Mouse (Mus musculus) liver, embryonic 16.5 days (tissue): Measurements from ENCODE around the gene Kifc5b. TPM values are rescaled to one million over a fixed set of nuclear protein-coding genes. Genes with fewer than 3 reads are reported as not detected.
"Not testable (repeated sequence)": the region's sequence is repeated elsewhere in the genome, so short reads cannot be mapped to it uniquely, and the experiment has no call there.

ENCODE experiments used
- ATAC-seq: fragments of 200-750 bp; cut with Nextera tagmentation; 2 replicates; pipeline ENCODE4 v1.8.0; 2017; ENCODE audit warnings: low read depth, mild to moderate bottlenecking, moderate number of reproducible peaks, moderate library complexity
- H3K27ac ChIP-seq: fragments of 300-500 bp; sonication (generic); 2 replicates; pipeline ENCODE4 v1.5.1; 2014; ENCODE audit warnings: mild to moderate bottlenecking, low read length
- H3K27me3 ChIP-seq: fragments of 300-500 bp; sonication (generic); 2 replicates; pipeline ENCODE4 v1.6.1; 2014; ENCODE audit warnings: low read depth, low read length, mixed read lengths; ENCODE audit not compliant: control insufficient read depth, insufficient read depth
- H3K36me3 ChIP-seq: fragments of 300-500 bp; sonication (generic); 2 replicates; pipeline ENCODE4 v1.6.1; 2014; ENCODE audit warnings: mild to moderate bottlenecking; ENCODE audit not compliant: control insufficient read depth, insufficient read depth
- H3K4me1 ChIP-seq: fragments of 300-500 bp; sonication (generic); 2 replicates; pipeline ENCODE4 v1.6.1; 2014; ENCODE audit warnings: low read depth, low read length, mixed read lengths; ENCODE audit not compliant: control insufficient read depth
- H3K4me2 ChIP-seq: fragments of 300-500 bp; sonication (generic); 2 replicates; pipeline ENCODE4 v1.6.1; 2014; ENCODE audit warnings: low read depth, low read length, mixed read lengths
- H3K4me3 ChIP-seq: fragments of 300-500 bp; sonication (generic); 2 replicates; pipeline ENCODE4 v1.5.1; 2014; ENCODE audit warnings: low read depth, mild to moderate bottlenecking, low read length
- H3K9ac ChIP-seq: fragments of 300-500 bp; sonication (generic); 2 replicates; pipeline ENCODE4 v1.6.1; 2014; ENCODE audit warnings: low read depth, low read length
- H3K9me3 ChIP-seq: fragments of 300-500 bp; sonication (generic); replicated peaks from 2 replicates; pipeline ENCODE4 v1.6.1; 2016; ENCODE audit warnings: low read length; ENCODE audit not compliant: control insufficient read depth
- WGBS: fragments of 180-500 bp; shearing (Covaris S2); extraction: QIAGEN DNeasy Blood & Tissue Kit; methylation state at CpG from one replicate; pipeline ENCODE4 v1.1.7; 2014; ENCODE audit not compliant: insufficient replicate concordance; 5-methylcytosine and 5-hydroxymethylcytosine counted together
- polyA plus RNA-seq: library from polyadenylated mRNA; unstranded; fragments of >200 nt; fragmentation: Nextera tagmentation; extraction: Ambion mirVana; gene quantifications from 2 replicates; pipeline ENCODE4 v1.2.1, GENCODE M21; 2015

Gene Kifc5b
- polyA plus RNA-seq, 1 experiment from 2014 or later = 5.3 TPM

- no peak overlapping the region for H3K27ac ChIP-seq
- no peaks in the 10 kb centered on the region for H3K36me3 ChIP-seq
- no peak for ATAC-seq
- H3K27me3 ChIP-seq = no peaks in the 10 kb centered on the region
- H3K9me3 ChIP-seq = no peaks in the 10 kb centered on the region
- no peak overlapping the region for H3K4me2 ChIP-seq
- H3K4me1 ChIP-seq = peaks cover 16% of the 10 kb centered on the region
- 74% methylated on average over 6 of the region's 6 CpGs for WGBS
- no peak overlapping the region for H3K9ac ChIP-seq
- no peak overlapping the region for H3K4me3 ChIP-seq
Measured at GRCm38 (mm10) chr17:26969257-26969656, 52.4 kb downstream of the Kifc5b start.

- Histone ChIP-seq H3K9me3 (no peaks in the 10 kb centered on the region), H3K9ac (no peak overlapping the region), H3K36me3 (no peaks in the 10 kb centered on the region), H3K4me2 (no peak overlapping the region), H3K4me3 (no peak overlapping the region), H3K4me1 (peaks cover 24% of the 10 kb centered on the region), H3K27ac (no peak overlapping the region), H3K27me3 (no peaks in the 10 kb centered on the region)
- ATAC-seq = no peak
- 54% methylated on average over 12 of the region's 12 CpGs for WGBS
Measured at GRCm38 (mm10) chr17:26970221-26970620, 53.3 kb downstream of the Kifc5b start.

GRCm38 (mm10) chr17:26971247-26971905 lies 54.5 kb downstream of the Kifc5b start:
- Histone ChIP-seq H3K4me3 (no peak overlapping the region), H3K36me3 (peaks cover 5% of the 10 kb centered on the region; the same call in 1 of the 2 replicates), H3K27ac (no peak overlapping the region), H3K9ac (no peak overlapping the region), H3K27me3 (no peaks in the 10 kb centered on the region), H3K9me3 (no peaks in the 10 kb centered on the region), H3K4me2 (peak overlapping the region; percentile 93), H3K4me1 (peaks cover 28% of the 10 kb centered on the region)
- 68% methylated on average over 8 of the region's 8 CpGs for WGBS
- ATAC-seq = no peak

GRCm38 (mm10) chr17:26972107-26972506 lies 55.2 kb downstream of the Kifc5b start:
- peaks cover 28% of the 10 kb centered on the region for H3K4me1 ChIP-seq
- no peaks in the 10 kb centered on the region for H3K9me3 ChIP-seq
- peaks cover 5% of the 10 kb centered on the region; the same call in 1 of the 2 replicates for H3K36me3 ChIP-seq
- H3K4me2 ChIP-seq = peak overlapping the region; percentile 93
- H3K9ac ChIP-seq = peak overlapping the region; percentile 82
- ATAC-seq = no peak
- H3K4me3 ChIP-seq = peak overlapping the region; percentile 94
- H3K27me3 ChIP-seq = no peaks in the 10 kb centered on the region
- peak overlapping the region; percentile 81; the same call in 1 of the 2 replicates for H3K27ac ChIP-seq
- WGBS = 0% methylated on average over 3 of the region's 3 CpGs

- Histone ChIP-seq H3K9me3 (no peaks in the 10 kb centered on the region), H3K27ac (peak within 1 kb of the TSS; percentile 81), H3K4me3 (peak within 1 kb of the TSS; percentile 94), H3K4me1 (peaks cover 28% of the 10 kb centered on the region), H3K9ac (peak within 1 kb of the TSS; percentile 83), H3K4me2 (peak within 1 kb of the TSS; percentile 96), H3K27me3 (no peaks in the 10 kb centered on the region), H3K36me3 (peaks cover 8% of the 10 kb centered on the region)
- under 1% methylated on average over 74 of the region's 75 CpGs for WGBS
- ATAC-seq = peak; percentile 100
Measured at GRCm38 (mm10) chr17:26972703-26973574, 56.0 kb downstream of the Kifc5b start, which contains the start of gene Zbtb9. TSS of gene Zbtb9 (plus strand) at chr17:26973167.

GRCm38 (mm10) chr17:26974547-26974946 lies 57.7 kb downstream of the Kifc5b start:
- no peak for ATAC-seq
- H3K9ac ChIP-seq = no peak overlapping the region
- no peak overlapping the region for H3K4me3 ChIP-seq
- peak overlapping the region; percentile 96; the same call in 1 of the 2 replicates for H3K4me2 ChIP-seq
- H3K36me3 ChIP-seq = peaks cover 10% of the 10 kb centered on the region
- no peaks in the 10 kb centered on the region for H3K9me3 ChIP-seq
- 83% methylated on average over 15 of the region's 15 CpGs for WGBS
- H3K27me3 ChIP-seq = no peaks in the 10 kb centered on the region
- peaks cover 28% of the 10 kb centered on the region for H3K4me1 ChIP-seq
- no peak overlapping the region for H3K27ac ChIP-seq

GRCm38 (mm10) chr17:26975415-26975814 lies 58.5 kb downstream of the Kifc5b start:
- Histone ChIP-seq H3K36me3 (peaks cover 10% of the 10 kb centered on the region), H3K4me1 (peaks cover 28% of the 10 kb centered on the region), H3K4me3 (no peak overlapping the region), H3K9ac (no peak overlapping the region), H3K27me3 (no peaks in the 10 kb centered on the region), H3K27ac (no peak overlapping the region), H3K9me3 (no peaks in the 10 kb centered on the region), H3K4me2 (no peak overlapping the region)
- ATAC-seq = no peak

- peaks cover 20% of the 10 kb centered on the region for H3K4me1 ChIP-seq
- not testable (repeated sequence) for H3K9me3 ChIP-seq, H3K27me3 ChIP-seq, H3K9ac ChIP-seq, H3K4me3 ChIP-seq, H3K27ac ChIP-seq, H3K4me2 ChIP-seq, ATAC-seq
- 75% methylated on average over 6 of the region's 6 CpGs for WGBS
- peaks cover 10% of the 10 kb centered on the region for H3K36me3 ChIP-seq
Measured at GRCm38 (mm10) chr17:26977354-26977753, 60.5 kb downstream of the Kifc5b start.

GRCm38 (mm10) chr17:26979426-26979825 lies 62.5 kb downstream of the Kifc5b start:
- no peaks in the 10 kb centered on the region for H3K9me3 ChIP-seq
- H3K36me3 ChIP-seq = peaks cover 10% of the 10 kb centered on the region
- H3K27me3 ChIP-seq = no peaks in the 10 kb centered on the region
- H3K4me1 ChIP-seq = peaks cover 10% of the 10 kb centered on the region
- no peak overlapping the region for H3K4me2 ChIP-seq
- no peak for ATAC-seq
- H3K9ac ChIP-seq = no peak overlapping the region
- WGBS = 45% methylated on average over 2 of the region's 2 CpGs
- no peak overlapping the region for H3K27ac ChIP-seq
- H3K4me3 ChIP-seq = no peak overlapping the region
